Mouse (Mus musculus): ENCODE measurements around the gene Lcp2.
A peak's percentile ranks its signal among the peaks of the same experiment; 100 is the strongest.

Gene Lcp2

DNA sequence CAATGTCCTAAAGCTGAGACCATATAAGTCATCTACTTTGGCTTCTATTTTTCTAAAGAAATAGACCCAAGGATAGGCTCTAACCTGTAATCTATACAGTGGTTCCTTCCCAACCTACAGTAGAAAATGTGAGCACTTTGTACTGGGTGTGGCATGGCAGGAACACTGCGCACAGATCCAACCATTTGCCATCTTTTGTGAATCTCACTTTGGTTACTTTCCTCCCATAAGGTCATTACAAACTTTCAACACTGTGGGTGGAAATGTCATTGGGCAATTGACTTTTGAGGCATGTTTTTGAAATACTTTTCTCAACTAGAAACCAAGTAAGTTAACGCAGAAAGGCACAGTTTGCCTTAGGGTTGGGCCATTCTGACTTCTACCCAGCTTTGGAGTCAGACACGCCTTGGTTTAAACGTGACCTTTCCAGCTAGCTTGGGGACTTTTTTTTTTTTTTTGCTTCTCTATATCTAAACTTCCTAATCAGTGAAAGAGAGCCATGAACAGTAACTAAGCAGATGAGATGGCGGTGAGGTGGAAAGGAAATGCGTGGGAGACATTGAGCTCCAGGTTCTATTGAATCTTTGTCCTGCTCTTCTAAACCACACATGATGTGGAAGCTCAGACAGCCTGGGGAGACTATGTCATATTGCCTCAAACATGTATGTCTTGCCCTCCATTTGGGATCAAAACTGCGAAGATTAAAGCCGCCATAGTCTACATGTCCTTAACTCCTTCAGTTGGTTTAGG, 1.8 kb downstream of the Lcp2 start:
- DNase-seq: no peak

GRCm38 (mm10) chr11:34049125-34049379, 2.3 kb downstream of the Lcp2 start:
- DNase-seq: no peak

DNA sequence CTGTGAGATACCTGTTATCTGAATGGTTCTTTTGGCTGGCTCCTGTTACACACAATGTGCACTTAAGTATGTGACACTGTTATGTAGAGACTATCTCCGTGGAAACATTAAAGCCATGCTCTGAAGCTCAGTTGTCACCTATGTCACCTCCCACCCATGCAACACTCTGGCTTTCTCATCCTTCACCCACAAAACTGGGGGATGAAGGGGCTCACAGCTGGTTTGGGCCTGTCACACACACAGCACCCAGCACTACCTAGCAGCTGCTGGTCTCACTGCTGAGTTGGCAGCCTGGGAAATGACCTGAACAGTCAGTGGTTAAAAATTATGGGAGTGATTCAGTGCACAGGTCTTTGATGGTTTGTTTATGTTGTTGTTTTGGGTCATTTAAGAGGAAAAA, 3.3 kb downstream of the Lcp2 start:
- no peak for DNase-seq

DNA sequence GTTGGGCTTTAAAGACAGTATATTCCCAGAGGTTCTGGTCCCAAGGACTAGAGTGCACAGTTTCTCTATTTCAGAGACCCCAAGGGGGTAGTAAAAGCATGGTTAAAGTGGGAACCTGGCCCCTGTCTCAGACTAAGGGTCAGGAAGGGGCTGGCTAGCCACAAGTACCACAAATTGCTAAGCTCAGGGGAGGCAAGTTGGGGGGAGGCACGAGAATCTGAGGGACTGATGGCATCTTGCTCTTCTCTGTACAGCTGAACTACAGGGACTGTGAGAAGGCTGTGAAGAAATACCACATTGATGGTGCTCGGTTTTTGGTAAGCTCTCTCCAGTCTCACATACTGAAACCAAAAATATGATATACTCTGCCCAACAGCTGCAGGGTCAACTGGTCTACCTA, 3.9 kb downstream of the Lcp2 start:
- DNase-seq: no peak

GRCm38 (mm10) chr11:34053031-34053818, 6.5 kb downstream of the Lcp2 start:
- DNase-seq: no peak

- no peak for DNase-seq
Measured at GRCm38 (mm10) chr11:34054031-34054727, 7.5 kb downstream of the Lcp2 start.

GRCm38 (mm10) chr11:34056715-34057114, 10.0 kb downstream of the Lcp2 start:
- no peak for DNase-seq

DNA sequence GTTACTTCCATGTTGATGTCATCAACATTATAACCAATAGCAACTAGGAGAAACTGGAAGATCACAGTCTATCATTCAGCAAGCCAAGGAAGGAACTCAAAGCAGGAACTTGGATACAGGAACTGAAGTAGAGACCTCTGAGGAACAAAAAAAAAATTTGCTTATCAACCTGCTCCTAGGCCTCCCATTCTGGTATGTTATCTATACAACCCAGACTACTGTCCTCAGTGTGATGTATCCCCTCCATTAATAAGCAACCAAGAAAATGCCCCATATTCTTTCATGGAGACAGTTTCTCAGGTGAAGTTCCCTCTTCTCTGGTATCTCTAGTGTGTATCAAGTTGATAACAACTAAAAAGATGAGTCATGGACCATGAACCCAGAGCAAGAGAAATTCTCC, 11.6 kb downstream of the Lcp2 start:
- no peak for DNase-seq

DNA sequence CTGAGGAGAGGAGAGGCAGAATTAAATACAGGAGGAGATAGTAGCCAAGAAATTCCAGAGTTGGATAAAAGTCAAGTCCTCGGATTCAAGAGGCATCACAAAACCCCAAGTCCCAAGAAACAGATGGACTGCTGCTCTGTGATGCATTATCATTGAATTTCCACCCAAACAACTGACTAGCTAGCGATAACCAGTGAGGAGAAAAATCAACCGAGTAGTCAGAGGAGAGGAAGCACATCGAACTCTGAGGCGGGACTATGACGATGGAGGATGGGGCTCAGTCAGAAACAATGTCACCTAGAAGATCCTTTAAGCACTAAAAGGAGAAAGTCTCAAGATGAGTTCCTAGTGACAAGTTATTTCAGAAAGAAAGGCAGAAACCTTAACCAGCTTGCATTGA, 12.2 kb downstream of the Lcp2 start:
- no peak for DNase-seq

DNA sequence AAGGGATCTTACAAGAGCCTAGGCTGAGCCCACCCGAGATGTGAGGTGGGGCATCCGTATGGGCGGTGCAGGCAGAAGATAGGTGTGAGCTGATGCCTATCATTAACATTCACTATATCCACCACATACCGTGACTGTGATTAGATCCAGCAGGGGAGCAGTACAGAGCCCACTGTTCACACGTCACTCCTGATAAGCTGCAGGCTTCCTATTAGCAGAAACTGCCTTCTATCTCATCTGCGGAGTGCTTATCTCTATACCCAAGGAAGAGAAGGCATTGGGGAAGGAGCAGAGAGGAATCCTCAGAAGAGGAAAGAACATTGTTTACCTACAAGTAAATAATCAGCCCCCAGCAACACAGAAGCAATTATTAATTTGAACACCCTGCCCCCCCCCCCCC, 15.0 kb downstream of the Lcp2 start:
- no peak for DNase-seq

- no peak for DNase-seq
Measured at GRCm38 (mm10) chr11:34063257-34063656, 16.5 kb downstream of the Lcp2 start.

DNA sequence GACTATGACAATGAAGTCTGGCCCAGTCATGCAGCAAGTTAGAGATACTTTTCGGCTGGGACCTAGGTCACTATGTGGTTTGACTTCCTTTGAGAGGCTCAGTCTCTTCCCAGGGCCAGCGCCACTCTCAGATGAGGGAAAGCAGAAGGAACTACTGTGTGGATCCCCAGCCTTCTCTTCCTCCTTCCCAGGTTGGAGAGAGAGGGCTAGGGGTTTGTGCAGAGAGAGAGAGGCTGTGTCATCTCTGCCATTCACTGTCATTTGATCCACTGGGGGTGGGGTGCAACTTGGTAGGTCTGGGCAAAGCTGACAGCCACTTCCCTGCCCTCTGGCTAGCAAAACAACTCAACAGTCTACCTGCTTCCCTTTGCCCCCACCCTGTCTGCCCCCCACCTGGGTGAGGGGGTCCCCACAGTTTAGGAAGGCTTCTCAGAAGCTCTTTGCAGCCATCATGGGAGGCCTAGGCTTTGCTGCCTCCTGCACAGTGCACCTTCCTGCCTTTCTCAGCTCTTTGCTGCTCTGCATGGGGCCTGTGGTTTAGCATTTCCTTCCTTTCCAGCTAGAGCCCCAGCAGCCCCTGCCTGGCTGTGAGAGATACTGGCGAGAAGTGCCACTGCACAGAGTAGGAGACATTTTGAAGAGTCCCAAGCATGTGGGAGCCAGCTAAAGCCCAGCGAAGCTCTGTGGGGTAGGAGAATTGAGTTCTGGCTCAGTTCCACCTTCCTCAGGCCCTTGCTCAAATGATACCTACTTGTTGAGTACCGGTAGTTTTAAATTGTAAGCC, 17.2 kb downstream of the Lcp2 start:
- DNase-seq: no peak

- DNase-seq: peak; percentile 16
Measured at GRCm38 (mm10) chr11:34070596-34070995, 23.9 kb downstream of the Lcp2 start.

DNA sequence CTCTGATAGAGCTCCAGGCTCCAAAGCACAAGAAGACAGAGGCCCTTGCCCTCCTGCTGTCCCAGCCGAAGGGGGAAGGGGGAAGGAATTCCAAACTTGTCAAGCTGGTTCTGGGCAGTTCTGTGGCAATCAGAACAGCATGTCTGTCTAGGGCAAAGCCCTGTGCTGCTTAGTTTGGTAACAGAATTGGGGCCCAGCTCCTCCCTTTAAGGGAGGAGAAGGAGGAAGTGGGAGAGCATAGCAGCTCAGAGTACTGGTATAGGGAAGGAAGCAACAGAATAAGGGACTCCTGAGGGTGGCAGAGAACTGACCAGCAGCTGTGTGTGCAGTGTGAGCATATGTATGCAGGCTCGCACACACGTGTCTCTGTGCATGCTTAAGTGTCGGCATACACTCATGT, 25.6 kb downstream of the Lcp2 start:
- no peak for DNase-seq

DNA sequence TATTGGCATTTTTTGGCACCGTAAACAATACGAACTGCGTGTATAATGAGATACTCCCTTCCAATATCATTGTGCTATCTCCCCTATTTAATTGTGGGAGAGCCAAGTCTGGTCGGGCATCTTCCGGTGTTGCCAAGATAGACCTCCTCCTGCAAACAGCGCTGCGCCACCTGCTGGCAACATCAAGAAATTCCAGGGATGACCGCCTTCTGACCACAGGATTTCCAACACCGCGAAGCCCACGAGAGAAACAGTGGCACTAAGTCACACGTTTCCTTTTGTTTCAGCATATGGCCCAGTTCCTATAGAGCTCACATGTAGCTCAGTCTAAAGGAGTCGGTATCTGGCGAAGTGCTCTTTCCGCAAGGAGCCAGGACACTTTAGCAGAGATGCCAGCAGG, 27.1 kb downstream of the Lcp2 start:
- peak; percentile 74 for DNase-seq

DNA sequence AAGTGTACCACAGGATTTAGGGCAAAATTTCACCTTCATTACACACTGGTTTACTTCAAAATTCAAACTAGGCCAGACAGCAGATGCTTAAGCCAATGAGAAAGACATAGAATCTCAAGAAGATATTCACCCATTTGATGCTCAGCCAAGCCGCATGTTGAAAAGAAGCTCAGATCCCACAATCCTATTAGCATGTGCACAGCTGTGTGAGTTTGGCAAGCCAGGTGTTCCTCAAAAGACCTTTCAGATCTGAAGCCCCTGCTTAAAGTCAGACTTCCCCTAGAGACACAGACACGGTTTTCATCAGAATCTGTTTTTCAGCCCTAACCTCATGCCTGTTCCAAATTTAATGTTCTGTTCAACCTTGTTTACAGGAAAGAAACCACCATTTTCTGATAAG, 31.1 kb downstream of the Lcp2 start:
- DNase-seq: no peak

DNA sequence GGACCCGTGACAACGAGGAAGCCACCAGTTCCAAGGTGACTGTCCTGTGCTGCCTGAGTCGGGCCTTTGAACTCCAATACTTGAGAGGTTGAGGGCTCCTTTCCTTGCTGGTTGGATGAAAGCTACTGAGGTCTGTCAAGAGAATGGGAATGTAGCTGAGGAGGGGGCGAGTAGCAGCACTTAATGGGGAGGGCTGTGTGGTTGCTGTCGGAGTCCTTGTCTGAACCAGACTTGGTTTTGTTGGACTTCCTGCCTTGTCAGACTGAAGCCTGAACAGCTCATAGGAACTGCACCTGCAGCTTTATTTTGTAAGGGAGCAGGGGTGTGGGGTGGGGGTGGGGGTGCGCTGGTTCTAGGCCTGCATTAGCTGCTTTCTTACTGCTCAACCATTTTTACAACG, 31.9 kb downstream of the Lcp2 start:
- DNase-seq: no peak

GRCm38 (mm10) chr11:34079542-34080464, 33.1 kb downstream of the Lcp2 start:
- no peak for DNase-seq

DNA sequence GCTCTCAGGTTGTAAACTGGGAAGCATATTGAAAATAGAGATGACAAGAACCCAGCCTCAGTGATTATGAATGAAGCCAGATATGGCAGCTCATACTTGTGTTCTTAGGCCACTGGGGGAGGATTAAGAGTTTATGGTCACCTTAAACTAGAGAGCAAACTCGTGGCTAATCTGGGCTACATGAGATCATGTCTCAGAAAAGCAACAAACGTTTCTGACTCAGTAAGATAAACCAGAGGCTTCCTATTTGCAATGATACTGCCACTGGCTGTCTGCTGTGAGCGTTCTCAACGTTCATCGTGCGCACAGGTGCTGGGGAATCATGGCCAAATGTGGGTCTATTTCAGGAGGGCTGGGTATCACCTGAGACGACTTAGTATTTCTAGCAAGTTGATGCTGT, 37.1 kb downstream of the Lcp2 start:
- no peak for DNase-seq

DNA sequence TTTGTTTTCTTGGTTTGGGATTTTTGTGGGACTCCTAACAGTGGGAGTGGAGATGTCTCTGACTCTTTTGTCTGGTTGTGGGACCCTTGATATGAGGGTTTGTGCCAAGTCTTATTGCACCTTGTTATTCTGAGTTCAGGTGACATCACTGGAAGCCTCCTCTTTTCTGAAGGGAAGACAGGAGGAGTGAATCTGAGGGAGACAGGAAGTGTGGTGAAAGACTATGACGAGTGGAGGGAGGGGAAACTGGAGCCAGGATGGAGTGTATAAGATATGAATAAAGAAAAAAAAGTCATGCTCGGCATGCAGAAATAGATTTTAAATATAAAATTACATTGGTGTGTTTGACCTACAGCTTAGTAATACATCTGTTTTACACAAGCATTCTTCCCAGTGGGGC, 37.9 kb downstream of the Lcp2 start:
- no peak for DNase-seq

DNA sequence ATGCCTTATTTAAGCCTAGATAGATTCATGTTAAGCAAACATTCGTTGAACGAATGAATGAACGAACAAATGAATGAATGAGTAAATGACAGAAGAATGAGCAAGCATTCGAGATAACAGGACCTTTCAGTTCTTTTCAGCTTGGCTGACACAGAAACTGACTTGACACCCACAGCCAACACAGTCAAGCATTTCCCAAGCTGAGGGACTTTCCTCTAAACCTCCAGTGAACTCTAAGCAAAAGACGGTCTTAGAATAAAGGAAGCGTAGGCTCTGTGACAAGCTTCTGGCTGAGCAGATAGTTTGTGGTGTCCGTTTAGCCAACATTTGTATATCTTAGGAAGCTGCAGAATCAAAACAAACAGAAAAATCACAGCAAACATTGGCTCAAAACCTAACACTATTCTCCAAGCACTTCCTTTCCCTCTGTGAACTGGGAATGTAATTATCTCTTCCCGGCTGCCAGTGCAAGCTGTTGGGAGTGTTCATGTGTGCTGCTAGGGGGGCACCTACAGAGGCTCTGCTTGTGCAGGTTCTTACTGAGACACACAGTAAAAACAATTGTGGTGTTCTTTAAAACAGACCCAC, 39.5 kb downstream of the Lcp2 start:
- DNase-seq: no peak

- no peak for DNase-seq
Measured at GRCm38 (mm10) chr11:34087064-34087463, 40.3 kb downstream of the Lcp2 start.
